Mouse (Mus musculus) CH12.LX (cell line): ENCODE results near the gene Serpinb8. TPM values are rescaled to one million over a fixed set of nuclear protein-coding genes. Genes with fewer than 3 reads are reported as not detected.

Source experiments
- DNase-seq: peaks from one replicate; pipeline ENCODE4 v3.0.0-alpha.2; 2013; ENCODE audit errors: extremely low read depth
- H3K27ac ChIP-seq: 2 replicates; pipeline ENCODE4 v1.5.1; 2012; ENCODE audit warnings: low read depth, mild to moderate bottlenecking, control low read depth, moderate library complexity; ENCODE audit not compliant: insufficient read depth
- H3K27me3 ChIP-seq: replicated peaks from 2 replicates; pipeline ENCODE3; 2012; ENCODE audit warnings: inconsistent platforms
- H3K36me3 ChIP-seq, 2 experiments: replicated peaks in 1 of 2; 2 replicates each; pipeline versions ENCODE3 to v1.6.1; 2012; ENCODE audit warnings: inconsistent platforms in 1 of 2, low read length in 1 of 2, mild to moderate bottlenecking in 1 of 2, mixed read lengths in 1 of 2, moderate library complexity in 1 of 2; ENCODE audit not compliant: control insufficient read depth in 1 of 2, insufficient read depth in 1 of 2
- H3K4me1 ChIP-seq, 2 experiments: 2 replicates each; pipeline ENCODE4 v1.6.1; 2012; ENCODE audit warnings: inconsistent platforms in 1 of 2, moderate library complexity in 1 of 2; ENCODE audit not compliant: insufficient read depth in 2 of 2, control insufficient read depth in 1 of 2
- H3K4me2 ChIP-seq: 2 replicates; pipeline ENCODE4 v1.6.1; 2012; ENCODE audit warnings: low read depth, mild to moderate bottlenecking, control low read depth; ENCODE audit not compliant: poor library complexity, insufficient read depth, severe bottlenecking
- H3K4me3 ChIP-seq, 3 experiments: fragments of 150-350 bp in 1 of 3; sonication (generic) in 1 of 3; replicated peaks in 1 of 3; 2 replicates each; pipeline versions ENCODE3 to v1.5.1; 2011 to 2012; ENCODE audit warnings: low read depth in 2 of 3, low read length in 2 of 3, mild to moderate bottlenecking in 2 of 3, moderate library complexity in 2 of 3, control low read depth in 1 of 3, improper control_type of control experiment in 1 of 3, inconsistent platforms in 1 of 3, mixed read lengths in 1 of 3; ENCODE audit not compliant: poor library complexity in 1 of 3
- H3K79me2 ChIP-seq: replicated peaks from 2 replicates; pipeline ENCODE4 v1.6.1; 2012; ENCODE audit warnings: mild to moderate bottlenecking, moderate library complexity; ENCODE audit not compliant: control insufficient read depth, poor library complexity, insufficient read depth, severe bottlenecking; ENCODE audit errors: extremely low read depth
- H3K9ac ChIP-seq: 2 replicates; pipeline ENCODE4 v1.6.1; 2012; ENCODE audit warnings: low read depth, mild to moderate bottlenecking, control low read depth, moderate library complexity; ENCODE audit not compliant: insufficient read depth
- H3K9me3 ChIP-seq: replicated peaks from 2 replicates; pipeline ENCODE3; 2012; ENCODE audit warnings: low read length, inconsistent platforms, mixed read lengths
- BHLHE40 ChIP-seq: IDR thresholded peaks from 2 replicates; pipeline ENCODE4 v1.6.1; 2011; ENCODE audit warnings: mild to moderate bottlenecking, low read depth, low read length, improper control_type of control experiment
- CHD1 ChIP-seq: IDR thresholded peaks from 2 replicates; pipeline ENCODE4 v1.6.1; 2012; ENCODE audit warnings: low read depth, low read length, improper control_type of control experiment, inconsistent platforms
- CHD2 ChIP-seq: IDR thresholded peaks from 2 replicates; pipeline ENCODE4 v1.6.1; 2011; ENCODE audit warnings: low read length, improper control_type of control experiment
- CTCF ChIP-seq, 2 experiments: IDR thresholded peaks in 1 of 2; conservative IDR thresholded peaks in 1 of 2; 2 replicates each; pipeline ENCODE4 v1.5.1; 2011 to 2012; ENCODE audit warnings: low read depth in 2 of 2, low read length in 2 of 2, improper control_type of control experiment in 1 of 2, inconsistent platforms in 1 of 2, mild to moderate bottlenecking in 1 of 2, moderate library complexity in 1 of 2
- E2F4 ChIP-seq: IDR thresholded peaks from 2 replicates; pipeline ENCODE4 v1.6.1; 2011; ENCODE audit warnings: low read depth, low read length, improper control_type of control experiment; ENCODE audit not compliant: insufficient replicate concordance
- ELF1 ChIP-seq: IDR thresholded peaks from 2 replicates; pipeline ENCODE4 v1.6.1; 2014; ENCODE audit warnings: low read depth, mild to moderate bottlenecking, inconsistent platforms, low read length, improper control_type of control experiment
- EP300 ChIP-seq: IDR thresholded peaks from 2 replicates; pipeline ENCODE4 v1.6.1; 2011; ENCODE audit warnings: low read length, improper control_type of control experiment
- ETS1 ChIP-seq: conservative IDR thresholded peaks from 2 replicates; pipeline ENCODE4 v1.6.1; 2012; ENCODE audit warnings: low read depth, mild to moderate bottlenecking, inconsistent platforms, low read length, improper control_type of control experiment, moderate library complexity
- GABPA ChIP-seq: IDR thresholded peaks from 2 replicates; pipeline ENCODE4 v1.6.1; 2012; ENCODE audit warnings: low read depth, low read length, improper control_type of control experiment, inconsistent platforms; ENCODE audit not compliant: insufficient replicate concordance
- HCFC1 ChIP-seq: IDR thresholded peaks from 2 replicates; pipeline ENCODE4 v1.6.1; 2012; ENCODE audit warnings: low read depth, mild to moderate bottlenecking, inconsistent platforms, low read length, improper control_type of control experiment
- IRF4 ChIP-seq: IDR thresholded peaks from 2 replicates; pipeline ENCODE4 v1.6.1; 2014; ENCODE audit warnings: low read depth, mild to moderate bottlenecking, inconsistent platforms, low read length, improper control_type of control experiment
- JUN ChIP-seq: IDR thresholded peaks from 2 replicates; pipeline ENCODE4 v1.6.1; 2011; ENCODE audit warnings: low read depth, mild to moderate bottlenecking, low read length, improper control_type of control experiment, moderate library complexity; ENCODE audit not compliant: insufficient read depth
- JUND ChIP-seq: conservative IDR thresholded peaks from 2 replicates; pipeline ENCODE4 v1.6.1; 2011; ENCODE audit warnings: low read depth, low read length, improper control_type of control experiment
- KAT2A ChIP-seq: IDR thresholded peaks from 2 replicates; pipeline ENCODE4 v1.6.1; 2012; ENCODE audit warnings: low read length, improper control_type of control experiment, inconsistent platforms; ENCODE audit not compliant: insufficient replicate concordance
- MAFK ChIP-seq: IDR thresholded peaks from 2 replicates; pipeline ENCODE4 v1.6.1; 2011; ENCODE audit warnings: low read length, improper control_type of control experiment; ENCODE audit not compliant: insufficient replicate concordance
- MAX ChIP-seq: IDR thresholded peaks from 2 replicates; pipeline ENCODE4 v1.6.1; 2011; ENCODE audit warnings: low read length, improper control_type of control experiment
- MAZ ChIP-seq: IDR thresholded peaks from 2 replicates; pipeline ENCODE4 v1.6.1; 2012; ENCODE audit warnings: low read depth, mild to moderate bottlenecking, inconsistent platforms, low read length, improper control_type of control experiment, moderate library complexity
- MEF2A ChIP-seq: IDR thresholded peaks from 2 replicates; pipeline ENCODE4 v1.6.1; 2014; ENCODE audit warnings: low read depth, mild to moderate bottlenecking, inconsistent platforms, low read length, improper control_type of control experiment, borderline replicate concordance
- MXI1 ChIP-seq: IDR thresholded peaks from 2 replicates; pipeline ENCODE4 v1.6.1; 2011; ENCODE audit warnings: mild to moderate bottlenecking, low read depth, low read length, improper control_type of control experiment
- MYC ChIP-seq: IDR thresholded peaks from 2 replicates; pipeline ENCODE4 v1.6.1; 2011; ENCODE audit warnings: low read depth, mild to moderate bottlenecking, improper control_type of control experiment, low read length
- NELFE ChIP-seq: IDR thresholded peaks from 2 replicates; pipeline ENCODE4 v1.6.1; 2011; ENCODE audit warnings: low read depth, low read length, improper control_type of control experiment
- NRF1 ChIP-seq: IDR thresholded peaks from 2 replicates; pipeline ENCODE4 v1.6.1; 2014; ENCODE audit warnings: low read depth, mild to moderate bottlenecking, inconsistent platforms, low read length, improper control_type of control experiment, moderate library complexity
- PAX5 ChIP-seq: IDR thresholded peaks from 2 replicates; pipeline ENCODE4 v1.6.1; 2012; ENCODE audit warnings: low read length, inconsistent platforms, mixed read lengths
- POLR2A ChIP-seq: IDR thresholded peaks from 2 replicates; pipeline ENCODE4 v1.6.1; 2011; ENCODE audit warnings: low read depth, mild to moderate bottlenecking, improper control_type of control experiment, low read length
- POLR2AphosphoS2 ChIP-seq: IDR thresholded peaks from 2 replicates; pipeline ENCODE4 v1.6.1; 2011; ENCODE audit warnings: low read depth, low read length, improper control_type of control experiment
- RAD21 ChIP-seq: IDR thresholded peaks from 2 replicates; pipeline ENCODE4 v1.6.1; 2011; ENCODE audit warnings: low read depth, mild to moderate bottlenecking, low read length, improper control_type of control experiment, moderate library complexity
- RCOR1 ChIP-seq: conservative IDR thresholded peaks from 2 replicates; pipeline ENCODE4 v1.6.1; 2012; ENCODE audit warnings: low read depth, mild to moderate bottlenecking, inconsistent platforms, low read length, improper control_type of control experiment
- SIN3A ChIP-seq: IDR thresholded peaks from 2 replicates; pipeline ENCODE4 v1.6.1; 2012; ENCODE audit warnings: low read length, improper control_type of control experiment, inconsistent platforms
- SMC3 ChIP-seq: IDR thresholded peaks from 2 replicates; pipeline ENCODE4 v1.6.1; 2011; ENCODE audit warnings: low read depth, low read length, improper control_type of control experiment
- TBP ChIP-seq: conservative IDR thresholded peaks from 2 replicates; pipeline ENCODE4 v1.6.1; 2011; ENCODE audit warnings: low read depth, low read length, improper control_type of control experiment
- UBTF ChIP-seq: IDR thresholded peaks from 2 replicates; pipeline ENCODE4 v1.6.1; 2012; ENCODE audit warnings: low read depth, mild to moderate bottlenecking, inconsistent platforms, low read length, improper control_type of control experiment, moderate library complexity
- USF1 ChIP-seq: IDR thresholded peaks from 2 replicates; pipeline ENCODE4 v1.6.1; 2014; ENCODE audit warnings: low read depth, mild to moderate bottlenecking, inconsistent platforms, low read length, improper control_type of control experiment
- USF2 ChIP-seq: conservative IDR thresholded peaks from 2 replicates; pipeline ENCODE4 v1.6.1; 2011; ENCODE audit warnings: low read depth, low read length, improper control_type of control experiment
- ZKSCAN1 ChIP-seq: IDR thresholded peaks from 2 replicates; pipeline ENCODE4 v1.6.1; 2012; ENCODE audit warnings: low read depth, inconsistent platforms, low read length, improper control_type of control experiment, borderline replicate concordance
- ZMIZ1 ChIP-seq: IDR thresholded peaks from 2 replicates; pipeline ENCODE4 v1.6.1; 2012; ENCODE audit warnings: low read depth, mild to moderate bottlenecking, inconsistent platforms, low read length, improper control_type of control experiment
- ZNF384 ChIP-seq: IDR thresholded peaks from 2 replicates; pipeline ENCODE4 v1.6.1; 2012; ENCODE audit warnings: low read depth, low read length, improper control_type of control experiment, inconsistent platforms
- dilution Hi-C: fragments of 300-500 bp; cut with MboI; formaldehyde crosslinking; loops from 2 replicates; pipeline ENCODE4 v1.14.3; 2020; ENCODE audit warnings: low sequenced_read_pairs; ENCODE audit not compliant: extremely low pct_unique_long_range_greater_than_20kb, extremely low pct_ligation_motif_present
- in situ Hi-C: fragments of 300-500 bp; cut with MboI; formaldehyde crosslinking; loops from 3 replicates; pipeline ENCODE4 v1.14.3; 2019; ENCODE audit warnings: low sequenced_read_pairs, low pct_ligation_motif_present, low pct_unique_long_range_greater_than_20kb, mixed read lengths
- polyA plus RNA-seq: library from polyadenylated mRNA; unstranded; fragments of >175 nt; gene quantifications from 2 replicates; pipeline ENCODE4 v1.2.1, GENCODE M21; 2012; ENCODE audit warnings: low read depth; ENCODE audit not compliant: insufficient read length
- total RNA-seq, 2 experiments: library from RNA; depleted of rRNA; stranded (reverse); fragments of 300-350 nt in 1 of 2; fragments of >200 nt in 1 of 2; gene quantifications; 2 replicates each; pipeline ENCODE4 v1.2.3; 2012 to 2014

Gene Serpinb8
- total RNA-seq (2012; rRNA removed) = 15.1 and 34.2 TPM in 2 replicates
- total RNA-seq (2014; rRNA removed) = 1.8 and 2.3 TPM in 2 replicates
- 3.7 TPM in 2 replicates for polyA plus RNA-seq

DNA sequence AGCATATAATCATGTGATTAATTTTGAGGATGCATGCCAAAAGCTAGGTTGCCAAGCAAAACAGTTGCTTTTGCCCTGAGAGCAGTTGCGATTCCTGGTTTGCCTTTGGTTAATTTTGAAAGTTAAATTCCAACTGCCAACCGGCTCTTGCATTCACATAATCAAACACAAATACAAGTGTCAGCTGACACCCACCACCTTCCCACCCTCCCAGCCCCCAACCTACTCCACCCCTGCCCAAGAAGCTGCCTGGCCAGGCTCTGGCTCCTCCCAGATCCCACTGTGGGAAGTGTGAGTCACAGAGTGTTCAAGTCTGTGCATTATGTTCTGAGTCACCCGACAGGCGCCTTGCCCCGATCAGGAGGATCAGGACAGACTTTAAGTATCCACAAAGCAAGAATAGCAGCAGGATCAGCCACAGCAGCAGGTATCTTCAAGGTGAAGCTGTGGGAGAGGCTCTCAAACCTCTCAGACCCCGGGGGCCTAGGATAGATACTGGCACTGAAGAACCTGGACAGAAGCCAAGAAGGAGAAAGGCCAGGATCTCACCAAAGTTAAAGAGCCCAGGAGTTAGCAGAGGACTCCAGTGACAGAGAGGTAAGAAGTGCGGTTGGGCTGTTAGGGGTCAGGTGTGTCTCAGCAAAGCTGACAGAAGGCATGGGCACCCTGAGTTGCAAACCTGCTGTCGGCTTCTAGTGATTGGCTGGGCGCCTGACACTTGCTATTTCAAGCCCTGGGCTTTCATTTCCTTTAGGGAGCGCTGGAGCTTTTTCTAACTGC lies at the start of gene Serpinb8:
Serpinb8 (plus strand) TSS at position 316 of the 780 bp plus-strand sequence.
- peak within 1 kb of the TSS; percentile 26 to 70 (median 43) for H3K4me3 ChIP-seq
- H3K36me3 ChIP-seq = no peaks in the 10 kb centered on the region
- no peaks in the 10 kb centered on the region for H3K27me3 ChIP-seq
- TF ChIP-seq SMC3 = no peak
- no peak for TF ChIP-seq ZNF384
- TF ChIP-seq ELF1 = no peak
- TF ChIP-seq KAT2A = no peak
- no peak for TF ChIP-seq CTCF (conservative IDR thresholded peaks at IDR 0.05 in 1 of 2, IDR thresholded peaks at IDR 0.05 in 1 of 2; ENCODE audit: low read depth in 2 of 2, low read length in 2 of 2)
- peak; percentile 37; the same call in 1 of the 2 replicates for TF ChIP-seq EP300
- no peak for TF ChIP-seq TBP
- TF ChIP-seq MAX = no peak
- TF ChIP-seq MAFK = no peak
- TF ChIP-seq MYC = no peak
- TF ChIP-seq ETS1 = no peak; the same call in 1 of the 2 replicates
- TF ChIP-seq ZKSCAN1 = no peak
- no peak for TF ChIP-seq NRF1
- no peak for TF ChIP-seq UBTF
- no peak for TF ChIP-seq POLR2AphosphoS2
- no peak for TF ChIP-seq ZMIZ1
- TF ChIP-seq CHD2 = no peak
- TF ChIP-seq GABPA = no peak
- no peak; the same call in 1 of the 2 replicates for TF ChIP-seq JUND
- no peak for TF ChIP-seq IRF4
- peak; percentile 52; the same call in 1 of the 2 replicates for TF ChIP-seq MXI1
- peak; percentile 32; the same call in 1 of the 2 replicates for TF ChIP-seq MEF2A
- TF ChIP-seq BHLHE40 = peak; percentile 73
- peak; percentile 29; the same call in 1 of the 2 replicates for TF ChIP-seq POLR2A
- TF ChIP-seq CHD1 = no peak
- no peak for TF ChIP-seq USF2
- TF ChIP-seq RAD21 = no peak
- no peak for TF ChIP-seq HCFC1
- no peak for TF ChIP-seq USF1
- no peak for TF ChIP-seq MAZ
- TF ChIP-seq E2F4 = no peak
- TF ChIP-seq SIN3A = no peak
- TF ChIP-seq PAX5 = no peak
- no peak for TF ChIP-seq JUN
- no peak for TF ChIP-seq RCOR1
- no peak for TF ChIP-seq NELFE
- H3K4me1 ChIP-seq = peaks cover 7 to 11% of the 10 kb centered on the region in 2 experiments
- H3K79me2 ChIP-seq = peaks cover 34% of the 10 kb centered on the region
- peak; percentile 35 for DNase-seq
- H3K4me2 ChIP-seq = peak within 1 kb of the TSS; percentile 97
- peak within 1 kb of the TSS; percentile 54 for H3K27ac ChIP-seq
- dilution Hi-C loops (no loop called here), in situ Hi-C loops (loop anchor here (10.0 kb wide), 1 partner anchor 105 kb away; no protein-coding TSS in a partner anchor)
- H3K9ac ChIP-seq = peak within 1 kb of the TSS; percentile 85
- no peaks in the 10 kb centered on the region for H3K9me3 ChIP-seq
